Mouse (Mus musculus): Measurements from ENCODE around the gene Sipa1l2.
A peak's percentile ranks its signal among the peaks of the same experiment; 100 is the strongest.

The Sipa1l2 gene

DNA sequence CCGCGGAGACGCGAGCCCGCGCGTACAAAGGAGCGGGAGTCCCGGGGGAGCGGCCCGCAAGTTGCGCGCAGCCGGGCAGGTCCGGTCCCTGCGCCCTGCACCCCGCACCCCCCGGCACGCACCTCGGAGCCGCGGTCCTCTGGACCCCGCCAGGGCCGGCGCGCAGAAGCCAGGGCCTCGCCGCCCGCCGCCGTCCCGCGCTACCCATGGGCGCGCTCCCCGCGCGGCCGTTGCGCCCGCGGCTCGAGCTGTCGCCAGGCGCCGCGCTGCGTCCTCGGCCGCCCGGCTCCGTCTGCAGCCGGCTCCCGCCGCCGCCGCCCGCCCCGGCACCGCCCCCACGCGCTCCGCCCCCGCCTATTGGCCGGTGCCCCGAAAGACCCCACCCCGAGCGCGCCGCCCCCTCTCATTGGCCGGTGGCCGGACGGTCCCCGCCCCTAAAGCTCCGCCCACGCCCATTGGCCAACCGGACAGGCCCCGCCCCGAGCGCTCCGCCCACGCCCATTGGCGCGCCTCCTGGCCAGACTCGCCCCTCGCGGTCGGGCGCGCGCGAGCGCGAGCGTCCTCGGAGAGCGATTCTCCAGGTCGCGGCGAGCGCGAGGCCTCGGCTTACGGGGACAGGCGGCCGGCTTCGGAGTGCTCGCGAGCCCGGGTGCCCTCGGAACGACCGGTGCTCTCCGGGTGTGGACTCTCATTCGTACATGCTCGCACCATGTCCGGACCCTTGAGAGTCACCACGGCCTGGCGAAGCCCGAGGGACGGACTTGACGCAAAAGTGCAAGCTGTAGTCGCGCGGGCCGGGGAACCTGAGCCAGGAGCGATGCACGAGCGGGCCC lies at the start of gene Sipa1l2:
Gene Sipa1l2, minus strand, starts transcription at position 276 of the 833 bp plus-strand sequence.
- peak; percentile 94 for DNase-seq

DNA sequence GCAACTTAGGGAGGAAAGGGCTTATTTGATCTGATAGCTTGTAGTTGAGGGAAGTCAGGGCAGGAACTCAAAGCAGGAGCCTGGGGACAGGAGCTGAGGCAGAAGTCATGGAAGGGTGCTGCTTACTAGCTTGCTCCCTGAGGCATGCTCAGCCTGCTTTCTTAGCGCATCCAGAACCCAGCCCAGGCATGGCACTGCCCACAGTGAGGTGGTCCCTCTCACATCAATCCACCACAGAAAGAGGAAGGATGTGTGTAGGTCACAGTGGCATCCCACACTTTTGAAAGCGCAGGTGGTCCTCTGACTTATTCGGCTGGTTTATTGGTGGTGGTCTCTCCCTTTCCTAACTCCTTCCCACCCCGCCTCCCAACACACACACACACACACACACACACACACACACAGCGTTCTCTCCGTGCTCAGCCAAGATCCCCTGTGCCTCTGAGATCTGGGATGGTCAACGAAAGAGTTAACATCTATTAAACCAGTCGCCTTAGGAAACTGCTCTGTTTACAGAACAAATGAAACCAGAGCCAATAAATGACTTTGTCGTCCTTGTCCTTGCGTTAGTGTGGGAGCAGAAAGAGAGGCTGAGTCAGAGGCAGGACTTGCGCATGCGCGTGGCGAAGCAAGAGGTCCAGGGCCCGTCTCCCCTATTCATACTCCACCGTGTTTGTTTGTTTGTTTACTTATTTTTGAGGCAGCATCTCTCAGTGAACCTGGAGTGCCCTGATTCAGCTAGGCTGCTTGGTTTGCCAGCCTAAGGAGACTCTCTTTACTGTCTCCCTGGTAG lies 49.1 kb upstream of the Sipa1l2 start:
- no peak for DNase-seq

DNA sequence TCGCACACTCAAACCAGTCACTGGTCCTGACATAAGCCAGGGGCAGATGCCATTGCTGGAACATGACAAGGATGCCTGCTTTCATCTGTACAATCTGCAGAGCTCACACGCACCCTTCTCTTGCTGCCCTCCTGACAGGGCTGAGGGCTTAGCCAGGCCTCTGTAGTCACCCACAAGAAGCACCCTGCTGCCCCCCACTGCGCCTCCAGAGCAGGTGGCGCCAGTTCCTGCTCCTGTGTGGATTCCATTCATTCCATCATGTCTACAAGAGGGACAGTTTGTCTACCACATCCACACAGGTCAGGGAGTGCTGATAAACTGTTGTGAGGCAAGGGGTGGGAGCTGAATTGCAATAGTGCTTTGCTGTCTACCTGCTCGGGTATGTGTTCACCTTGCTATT lies 47.3 kb upstream of the Sipa1l2 start:
- no peak for DNase-seq

DNA sequence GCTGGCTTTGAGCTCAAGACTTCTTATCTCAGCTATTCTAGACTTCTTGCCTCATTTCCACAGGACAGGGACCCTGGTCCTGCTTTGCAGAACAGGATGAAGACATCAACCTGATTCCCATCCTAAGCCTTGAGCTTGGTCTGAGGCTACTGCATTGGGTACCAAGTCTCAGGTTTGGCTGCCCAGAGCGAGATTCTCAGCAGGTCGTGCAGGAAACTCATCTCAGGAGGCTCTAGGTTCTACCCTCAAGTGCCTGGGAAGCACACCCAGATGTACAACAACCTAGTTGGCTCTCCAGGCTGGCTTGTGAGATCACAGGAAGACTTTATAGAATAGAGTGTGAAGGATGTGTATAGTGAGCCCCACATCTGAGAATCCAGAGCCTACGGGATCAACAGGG lies 46.4 kb upstream of the Sipa1l2 start:
- DNase-seq: no peak

DNA sequence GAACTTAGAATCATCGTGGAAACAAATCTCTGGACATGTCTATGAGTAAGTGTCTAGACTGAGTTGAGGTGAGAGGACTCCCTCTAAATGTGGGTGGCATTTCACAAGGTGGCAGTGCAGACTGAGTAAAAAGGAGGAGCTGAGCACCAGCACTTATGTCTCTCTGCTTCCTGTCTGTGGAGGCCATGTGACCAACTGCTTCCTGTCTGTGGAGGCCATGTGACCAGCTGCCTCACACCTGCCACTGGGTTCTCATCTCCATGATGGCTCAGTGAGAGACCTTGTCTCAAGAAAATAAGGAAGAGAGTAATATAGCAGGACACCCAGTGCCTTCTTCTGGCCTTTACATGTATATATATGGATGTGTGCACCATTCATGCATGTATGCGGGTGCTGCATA lies 43.9 kb upstream of the Sipa1l2 start:
- DNase-seq: no peak

DNA sequence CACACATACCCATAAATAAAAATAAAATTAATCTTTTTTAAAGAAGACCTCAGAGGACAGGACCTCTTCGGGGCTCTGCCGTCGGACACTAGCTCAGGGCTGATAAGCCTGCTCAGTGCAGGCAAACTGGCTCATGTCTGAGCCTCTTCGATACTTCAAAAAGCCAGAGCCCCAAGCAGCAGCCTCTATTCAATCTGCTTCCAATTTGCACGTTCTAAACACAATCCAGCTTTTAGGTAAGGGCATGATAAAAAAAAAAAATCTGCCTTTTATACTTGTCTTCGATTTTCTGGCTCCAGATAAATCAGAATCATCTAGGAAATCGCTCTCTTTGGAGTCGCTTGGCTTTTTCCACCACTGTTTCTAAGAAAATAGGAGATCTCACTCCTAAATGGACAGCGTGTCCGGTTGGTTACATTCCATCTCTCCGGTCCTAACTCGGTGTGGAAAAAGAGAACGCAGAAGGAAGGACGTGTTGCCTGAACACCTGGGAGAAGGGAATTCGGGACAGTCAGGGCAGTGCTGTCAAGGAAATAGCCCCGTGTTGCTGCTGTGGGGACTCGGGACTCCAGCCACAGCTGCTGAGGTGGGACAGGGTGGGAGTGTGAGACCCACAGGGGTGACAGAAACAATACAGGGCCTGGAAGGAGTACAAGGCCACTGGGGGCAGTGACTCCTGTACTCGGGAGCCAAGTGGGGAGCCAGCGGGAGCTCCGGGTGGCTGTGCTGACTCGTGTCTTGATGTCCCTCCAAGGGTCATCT lies 42.4 kb upstream of the Sipa1l2 start:
- DNase-seq: no peak

DNA sequence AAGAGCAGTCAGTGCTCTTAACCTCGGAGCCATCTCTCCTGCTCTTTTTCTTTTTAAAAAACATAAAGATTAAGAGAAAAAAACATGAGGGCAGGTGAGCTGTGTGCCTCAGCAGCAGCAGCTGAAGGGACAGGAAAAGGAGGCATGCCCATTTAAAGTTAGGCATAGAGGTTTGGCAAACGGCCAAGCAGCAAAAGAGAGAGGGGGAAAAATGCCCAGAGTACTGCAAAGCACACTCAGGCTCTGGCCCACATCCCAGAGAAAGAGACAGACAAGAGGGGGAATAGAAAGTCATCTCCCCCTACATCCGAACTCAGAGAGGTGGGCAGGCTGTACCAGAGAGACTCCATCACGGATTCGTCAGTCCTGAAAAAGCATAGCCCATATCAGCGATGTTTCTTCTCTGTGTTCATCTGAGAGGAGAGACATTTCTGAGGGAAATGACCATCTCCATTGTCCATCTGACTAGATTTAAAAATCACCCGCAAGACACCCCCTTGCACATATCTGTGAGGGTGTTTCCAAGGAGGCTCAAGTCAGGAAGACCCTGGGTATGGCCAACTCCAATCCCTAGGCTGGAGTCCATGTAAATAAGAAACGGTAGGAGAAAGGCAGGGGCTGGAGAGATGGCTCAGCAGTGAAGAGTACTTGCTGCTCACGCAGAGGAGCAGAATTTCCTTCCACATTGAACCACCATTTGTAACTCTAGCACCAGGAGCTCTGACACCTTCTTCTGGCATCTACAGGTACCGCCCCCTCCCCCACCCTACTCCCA lies 41.6 kb upstream of the Sipa1l2 start:
- no peak for DNase-seq

DNA sequence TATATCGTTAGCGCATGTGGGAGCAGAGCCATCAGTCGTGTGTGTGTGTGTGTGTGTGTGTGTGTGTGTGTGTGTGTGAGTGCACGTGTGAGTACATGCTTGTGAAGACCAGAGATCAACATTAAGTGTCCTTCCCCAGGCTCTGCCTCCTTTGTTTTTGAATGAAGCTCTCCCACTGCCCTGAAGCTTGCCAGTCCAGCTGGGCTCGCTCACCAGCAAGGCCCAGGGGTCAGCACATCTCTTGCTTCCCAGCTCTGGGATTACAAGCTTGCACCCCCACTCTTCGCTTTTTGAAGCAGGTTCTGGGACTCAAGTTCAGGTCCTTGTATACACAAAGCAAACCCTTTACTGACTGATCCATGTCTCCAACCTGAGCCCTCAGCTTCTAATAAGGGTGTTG lies 40.1 kb upstream of the Sipa1l2 start:
- DNase-seq: no peak

DNA sequence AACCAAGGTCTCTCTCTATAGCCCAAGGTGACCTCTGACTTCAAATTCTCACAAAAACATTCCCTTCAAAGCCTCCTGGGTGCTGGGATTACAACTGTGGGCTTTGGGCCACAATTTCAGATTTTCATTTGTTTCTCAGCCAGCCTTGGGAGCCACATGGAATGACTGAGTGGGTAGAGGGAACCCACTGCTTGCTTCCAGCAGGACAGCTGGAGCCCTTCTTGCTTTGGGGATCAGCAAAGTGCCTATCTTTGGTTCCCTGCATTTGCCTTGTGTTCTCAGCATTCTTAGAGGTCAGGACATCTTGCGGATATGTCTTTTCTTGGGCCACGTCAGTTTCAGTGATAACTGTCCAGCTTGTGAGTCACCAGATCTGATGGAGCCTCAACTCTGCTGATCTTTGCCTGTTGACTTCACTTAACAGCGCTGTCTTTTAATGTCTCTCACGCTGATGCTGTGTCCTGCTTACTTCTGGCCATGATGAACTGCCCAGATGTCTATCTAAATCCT lies 38.2 kb upstream of the Sipa1l2 start:
- no peak for DNase-seq

DNA sequence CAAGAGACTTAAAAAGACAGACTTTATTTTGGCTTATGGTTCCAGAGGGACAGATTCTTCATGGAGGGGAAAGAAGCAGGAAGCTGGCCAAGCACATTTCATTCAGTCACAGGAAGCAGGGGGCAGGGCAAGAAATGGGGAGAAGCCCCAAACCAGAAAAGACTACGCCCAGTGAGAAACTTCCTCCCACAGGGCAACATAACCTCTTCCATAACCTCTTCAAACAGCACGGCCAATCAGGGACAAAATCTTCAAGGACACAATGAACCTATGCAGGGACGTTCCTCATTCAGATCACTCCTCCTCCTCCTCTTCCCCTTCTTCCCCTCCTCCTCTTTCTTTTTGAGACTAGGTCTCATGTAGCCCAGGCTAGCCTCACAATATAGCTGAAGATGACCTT lies 37.3 kb upstream of the Sipa1l2 start:
- no peak for DNase-seq

DNA sequence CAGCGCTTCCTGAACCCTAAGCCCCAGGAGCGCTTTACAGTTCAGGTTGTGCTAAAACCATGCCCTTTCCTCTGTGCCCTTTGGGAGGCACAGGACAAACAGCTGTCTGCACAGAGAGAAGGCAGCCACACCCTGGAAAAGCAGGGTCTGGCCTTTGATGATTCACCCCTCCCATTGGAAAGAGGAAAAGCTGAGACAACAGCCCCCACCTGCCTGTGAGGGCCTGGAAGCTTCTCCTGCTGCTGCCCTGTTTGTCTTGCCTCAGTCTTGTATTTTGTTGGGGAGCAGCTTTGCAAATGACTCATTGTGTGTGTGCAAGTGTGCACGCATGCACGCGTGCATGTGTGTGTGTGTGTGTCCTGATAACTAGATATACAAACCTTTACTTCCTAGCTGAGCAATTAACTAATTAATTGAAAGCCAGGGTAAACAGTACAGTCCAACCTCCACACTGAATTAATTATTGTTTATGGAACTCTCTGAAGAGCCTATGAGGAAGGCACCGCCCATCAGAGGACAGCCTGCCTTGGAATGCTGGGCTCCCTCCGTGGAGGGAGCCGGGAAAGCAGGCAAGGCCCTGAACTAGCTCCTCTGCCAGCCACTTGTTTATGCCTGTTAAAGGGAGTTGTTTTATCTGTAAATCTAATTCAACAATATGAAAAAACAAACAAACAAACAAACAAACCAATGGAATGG lies 35.4 kb upstream of the Sipa1l2 start:
- no peak for DNase-seq

DNA sequence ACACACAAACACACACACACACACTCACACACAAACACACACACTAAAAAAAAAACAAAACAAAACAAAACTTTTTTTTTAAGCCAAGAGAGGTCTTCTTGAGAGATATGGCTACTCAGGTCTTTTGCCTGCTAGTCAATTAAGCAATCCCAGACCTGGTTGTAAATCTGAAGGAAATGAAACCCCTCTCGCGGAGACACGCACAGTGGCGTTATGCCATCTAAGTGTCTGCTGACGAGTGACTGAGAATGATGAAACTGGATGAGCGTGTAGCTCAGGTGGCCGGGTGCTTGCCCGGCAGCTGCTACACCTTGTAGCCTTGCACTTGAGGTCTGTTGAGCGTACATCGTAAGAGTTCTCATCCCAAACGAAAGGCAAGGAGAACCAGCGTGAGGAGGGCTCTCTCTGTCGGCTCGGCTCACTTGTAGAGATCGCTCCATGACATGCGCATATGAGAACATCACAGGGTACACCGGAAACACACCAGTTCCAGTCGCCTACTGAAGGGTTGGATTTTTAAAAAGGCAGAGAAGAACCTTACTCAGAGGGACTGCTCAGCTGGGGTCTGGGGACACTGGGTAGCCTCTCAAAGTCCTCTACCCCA lies 34.7 kb upstream of the Sipa1l2 start:
- DNase-seq: no peak

DNA sequence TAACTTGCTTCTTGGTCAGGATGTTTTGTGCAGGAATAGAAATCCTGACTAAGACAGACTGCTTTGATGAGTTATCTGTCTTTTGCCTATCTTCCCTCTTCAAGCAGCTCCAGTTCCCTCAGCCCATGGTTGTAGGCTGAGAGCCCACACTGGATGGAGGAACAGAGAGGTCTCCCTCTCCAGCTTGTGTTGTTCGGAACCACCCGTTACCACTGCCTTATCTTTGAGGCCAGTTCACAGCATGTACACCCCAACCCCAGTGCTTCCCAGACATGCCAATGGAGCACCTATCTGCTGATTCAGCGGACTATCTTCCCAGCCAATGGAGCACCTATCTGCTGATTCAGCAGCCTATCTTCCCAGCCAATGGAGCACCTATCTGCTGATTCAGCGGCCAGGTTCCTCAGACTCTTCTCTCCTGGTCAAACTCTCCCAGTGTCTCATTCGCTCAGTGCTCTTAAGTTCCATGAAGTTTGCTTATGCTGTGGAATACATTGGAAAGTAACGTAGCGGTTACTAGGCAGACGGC lies 33.8 kb upstream of the Sipa1l2 start:
- no peak for DNase-seq

DNA sequence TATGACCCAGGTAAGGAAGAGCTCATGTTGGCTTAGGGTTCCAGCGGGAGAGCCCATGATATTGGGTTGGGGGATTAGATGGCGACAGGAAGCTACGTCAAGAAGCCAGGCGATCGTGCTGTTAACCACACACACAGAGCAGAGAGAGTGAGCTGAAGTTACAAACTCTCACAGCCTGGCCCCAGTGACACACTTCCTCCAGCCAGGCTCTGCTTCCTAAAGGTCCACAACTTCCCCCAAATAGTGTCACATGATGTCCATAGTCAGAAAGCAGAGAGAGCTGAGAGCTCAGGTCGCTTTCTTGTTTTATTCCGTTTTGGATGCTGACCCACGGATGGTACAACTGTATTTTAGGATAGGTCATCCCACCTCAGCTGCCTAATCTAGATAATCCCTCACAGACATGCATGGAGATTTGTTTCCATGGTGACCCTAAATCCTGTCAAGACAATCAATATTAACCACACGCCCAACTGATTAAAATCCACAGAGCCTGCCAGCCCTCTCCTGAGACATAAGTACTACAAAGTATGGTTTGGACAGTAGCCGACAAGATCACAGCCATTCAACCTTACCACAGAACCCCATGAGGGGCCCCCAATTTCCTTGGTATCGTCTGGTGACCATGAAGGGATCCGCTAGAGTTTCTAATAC lies 30.6 kb upstream of the Sipa1l2 start:
- no peak for DNase-seq

DNA sequence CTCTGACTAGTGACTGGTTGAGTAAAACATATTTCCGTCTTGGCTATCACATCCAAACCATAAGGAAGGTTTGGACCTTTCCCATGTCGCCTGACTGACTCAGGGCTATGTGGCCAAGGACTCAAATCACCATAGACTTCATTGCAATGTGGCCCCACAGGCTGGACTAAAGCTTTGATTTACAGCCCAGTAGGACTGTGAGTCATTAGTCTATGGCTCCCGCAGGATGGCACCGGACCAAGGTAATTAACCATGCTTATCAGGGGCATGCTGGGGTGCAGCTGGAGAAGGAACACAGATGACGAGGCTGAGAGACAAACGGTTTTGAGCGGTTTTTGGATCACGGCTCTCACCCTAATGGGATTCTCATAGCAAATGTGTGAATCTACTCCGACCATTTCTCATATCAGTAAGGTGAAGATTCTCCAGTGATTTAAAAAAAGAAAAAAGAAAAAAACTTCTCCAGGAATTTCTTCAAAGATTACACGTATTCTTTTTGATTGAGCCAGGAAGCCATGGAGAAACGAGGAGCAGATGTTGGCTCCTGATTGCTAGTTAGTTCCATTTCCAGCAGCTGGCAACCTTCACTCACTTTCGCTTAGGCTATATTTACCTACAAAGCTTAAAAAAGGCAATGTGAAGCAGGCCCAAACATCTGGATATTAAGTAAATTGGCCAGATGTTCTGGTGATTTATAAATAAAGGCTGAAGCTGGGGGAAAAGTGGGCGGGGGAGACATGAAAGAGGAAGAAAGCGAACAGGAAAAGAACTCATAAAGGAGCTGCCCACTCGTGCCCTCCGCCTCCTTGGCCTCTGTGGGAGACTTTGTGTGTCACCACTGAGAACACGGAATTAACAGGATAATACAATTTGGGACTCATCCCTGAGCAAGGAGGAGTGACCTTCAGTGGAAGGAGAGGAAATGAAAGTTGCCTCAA lies 26.2 kb upstream of the Sipa1l2 start:
- DNase-seq: no peak

DNA sequence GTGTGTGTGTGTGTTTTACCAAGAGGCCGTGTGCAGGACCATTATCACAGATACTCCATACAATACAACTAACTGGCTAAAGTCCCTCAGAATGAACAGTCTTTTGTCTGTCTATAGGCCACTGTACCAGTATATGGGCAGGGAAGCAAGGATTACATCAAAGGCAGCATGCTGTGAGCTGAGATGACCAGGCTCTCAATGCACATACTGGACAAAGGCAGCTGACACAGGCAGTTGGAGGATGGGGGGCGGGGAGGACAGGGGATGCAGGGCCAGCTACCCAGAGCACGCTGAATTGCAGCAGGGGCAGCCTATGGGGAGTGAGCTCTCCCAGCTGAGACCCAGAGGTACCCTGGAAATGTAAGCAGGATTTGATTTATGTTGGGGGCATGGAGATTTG lies 20.8 kb upstream of the Sipa1l2 start:
- no peak for DNase-seq

DNA sequence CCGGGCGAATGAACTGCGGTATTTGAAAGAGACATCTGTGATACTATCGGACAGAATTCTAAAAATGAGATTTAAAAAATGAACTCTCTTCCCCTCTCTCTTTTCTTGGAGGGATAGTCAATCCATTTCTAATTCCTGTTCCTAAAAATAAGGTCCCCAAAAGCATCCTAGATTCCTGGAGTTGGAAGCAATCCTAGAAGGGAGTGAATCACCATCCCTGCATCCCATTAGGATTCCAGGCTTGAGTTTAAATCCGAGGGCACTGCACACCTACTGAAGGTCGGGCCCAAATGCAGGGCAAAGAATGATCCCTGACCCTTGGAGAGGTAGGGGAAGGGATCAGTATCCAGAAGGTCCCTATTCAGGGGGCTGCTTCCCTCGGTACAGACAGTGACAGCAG lies 17.0 kb upstream of the Sipa1l2 start:
- DNase-seq: no peak

DNA sequence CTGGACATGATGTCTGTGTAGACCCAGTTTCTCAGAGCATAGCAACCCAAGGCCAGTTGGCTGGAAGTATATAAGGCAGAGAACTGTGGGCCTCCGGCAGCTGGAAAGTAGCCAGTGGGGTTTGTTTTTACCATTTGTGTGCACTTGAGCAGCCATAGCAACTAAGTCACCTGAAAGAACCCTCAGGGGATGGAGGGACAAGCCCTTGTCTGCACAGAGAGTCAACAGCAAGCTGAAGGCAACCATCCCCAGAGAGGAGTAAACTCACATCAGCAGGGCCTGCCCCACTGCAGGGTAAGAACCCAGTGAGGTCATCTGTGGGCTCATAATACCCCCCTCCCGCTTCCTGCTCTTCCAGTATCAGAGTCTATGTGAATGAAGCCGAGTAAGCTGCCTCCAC lies 14.7 kb upstream of the Sipa1l2 start:
- no peak for DNase-seq

DNA sequence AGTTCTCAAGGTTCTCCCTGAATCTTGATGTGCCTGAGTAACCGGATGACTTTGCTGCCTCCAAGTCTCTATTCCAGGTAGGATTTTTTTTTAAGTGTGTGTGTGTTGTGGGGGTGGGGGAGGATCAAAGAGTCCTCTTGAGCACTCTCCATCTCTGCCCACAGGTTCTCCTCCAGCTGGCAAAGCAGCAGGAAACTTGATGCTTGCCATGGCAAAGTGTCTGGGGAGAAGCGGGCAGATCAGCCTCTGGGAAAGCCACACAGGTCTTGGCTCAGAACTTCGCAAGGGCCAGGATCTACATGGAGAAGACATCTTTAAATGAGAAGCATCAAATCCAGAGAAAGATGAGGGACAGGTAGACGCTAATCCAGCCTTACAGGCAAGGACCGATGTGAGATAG lies 10.8 kb upstream of the Sipa1l2 start:
- no peak for DNase-seq

Data from right cerebral cortex, adult 18-20 months (tissue).